Mouse (Mus musculus) embryonic facial prominence, embryonic 12.5 days (tissue): ENCODE measurements at regions not wholly inside any gene's neighbourhood (a gene's known extent, or its start where the extent isn't known, plus 50 kb on each side); places are given as distances from the start of the nearest gene placed in this dataset.

Experiments
- ATAC-seq: fragments of 200-750 bp; cut with Nextera tagmentation; 2 replicates; pipeline ENCODE4 v1.8.0; 2017; ENCODE audit not compliant: insufficient number of reproducible peaks, insufficient read depth, low FRiP score, low TSS enrichment
- H3K27ac ChIP-seq: fragments of 300-500 bp; sonication (generic); 2 replicates; pipeline ENCODE4 v1.5.1; 2016; ENCODE audit warnings: mild to moderate bottlenecking
- H3K27me3 ChIP-seq: fragments of 300-500 bp; sonication (generic); 2 replicates; pipeline ENCODE4 v1.6.1; 2016; ENCODE audit warnings: mild to moderate bottlenecking, moderate library complexity
- H3K36me3 ChIP-seq: fragments of 300-500 bp; sonication (generic); 2 replicates; pipeline ENCODE4 v1.6.1; 2016; ENCODE audit warnings: mild to moderate bottlenecking
- H3K4me1 ChIP-seq: fragments of 300-500 bp; sonication (generic); 2 replicates; pipeline ENCODE4 v1.6.1; 2016
- H3K4me2 ChIP-seq: fragments of 300-500 bp; sonication (generic); replicated peaks from 2 replicates; pipeline ENCODE4 v1.6.1; 2016; ENCODE audit warnings: mild to moderate bottlenecking, moderate library complexity
- H3K4me3 ChIP-seq: fragments of 300-500 bp; sonication (generic); 2 replicates; pipeline ENCODE4 v1.5.1; 2016; ENCODE audit warnings: mild to moderate bottlenecking
- H3K9ac ChIP-seq: fragments of 300-500 bp; sonication (generic); 2 replicates; pipeline ENCODE4 v1.6.1; 2016; ENCODE audit warnings: mild to moderate bottlenecking, moderate library complexity
- H3K9me3 ChIP-seq: fragments of 300-500 bp; sonication (generic); 2 replicates; pipeline ENCODE4 v1.6.1; 2016; ENCODE audit warnings: mild to moderate bottlenecking, moderate library complexity
- WGBS: fragments of 180-500 bp; shearing (Covaris S2); methylation state at CpG from one replicate; pipeline ENCODE4 v1.1.7; 2016; 5-methylcytosine and 5-hydroxymethylcytosine counted together

DNA sequence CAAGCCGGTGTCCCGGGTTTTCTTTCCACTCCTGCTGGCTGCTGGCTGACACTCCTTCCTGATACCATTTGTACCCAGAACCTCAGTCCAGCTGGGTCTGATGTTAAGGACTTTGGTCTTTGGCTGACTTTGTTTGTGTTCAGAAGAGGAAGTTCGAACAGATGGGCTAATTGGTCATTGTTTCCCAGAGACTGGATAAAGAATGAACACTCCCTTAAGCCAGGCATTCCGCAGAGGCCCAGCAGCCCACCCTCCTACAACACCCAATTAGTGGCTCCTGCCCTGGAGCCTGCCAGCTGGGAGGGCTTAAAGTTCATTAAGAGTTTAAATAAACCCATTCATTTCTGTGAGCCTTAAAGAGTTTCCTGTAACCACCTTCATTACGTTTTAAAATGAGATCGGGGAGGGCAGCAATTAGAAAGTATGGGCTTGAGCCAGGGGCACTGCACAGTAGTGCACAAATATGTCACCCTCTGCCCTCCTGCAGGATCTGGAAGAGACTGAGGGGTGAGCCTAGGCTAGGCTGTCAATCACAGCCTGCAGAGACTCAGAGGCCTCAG, 257.9 kb downstream of the Ajap1 start:
- ATAC-seq: peak; percentile 77; the same call in 1 of the 2 replicates
- Histone ChIP-seq H3K9ac (no peak overlapping the region), H3K27me3 (no peaks in the 10 kb centered on the region), H3K27ac (no peak overlapping the region), H3K9me3 (no peaks in the 10 kb centered on the region), H3K36me3 (no peaks in the 10 kb centered on the region), H3K4me3 (no peak overlapping the region), H3K4me1 (peaks cover 12% of the 10 kb centered on the region; the same call in 1 of the 2 replicates), H3K4me2 (no peak overlapping the region)
- WGBS: 9% methylated on average over 6 of the region's 6 CpGs

GRCm38 (mm10) chr4:153223019-153223418, 259.6 kb downstream of the Ajap1 start:
- Histone ChIP-seq H3K9ac (no peak overlapping the region), H3K4me1 (peaks cover 12% of the 10 kb centered on the region; the same call in 1 of the 2 replicates), H3K9me3 (no peaks in the 10 kb centered on the region), H3K4me3 (no peak overlapping the region), H3K4me2 (no peak overlapping the region), H3K36me3 (no peaks in the 10 kb centered on the region), H3K27ac (no peak overlapping the region), H3K27me3 (no peaks in the 10 kb centered on the region)
- WGBS: 70% methylated on average over 5 of the region's 5 CpGs
- no peak for ATAC-seq

DNA sequence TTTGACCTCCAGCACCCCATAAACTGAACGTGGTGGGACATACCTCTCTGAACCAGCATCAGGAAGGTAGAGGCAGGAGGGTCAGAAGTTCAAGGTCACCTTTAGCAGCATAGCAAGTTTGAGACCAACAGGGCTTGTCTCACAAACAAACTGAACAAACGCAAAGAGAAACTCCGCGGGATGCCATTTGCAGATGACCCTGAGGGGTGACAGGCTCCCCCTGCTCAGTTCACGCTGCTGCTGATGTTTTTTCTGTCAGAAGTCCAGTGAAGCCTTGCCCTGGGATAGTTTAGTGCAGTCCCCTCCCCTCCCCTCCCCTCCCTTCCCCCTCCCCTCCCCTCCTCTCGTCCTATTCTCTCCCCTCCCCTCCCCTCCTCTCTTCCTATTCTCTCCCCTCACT, 262.1 kb downstream of the Ajap1 start:
- H3K4me3 ChIP-seq: no peak overlapping the region
- H3K4me1 ChIP-seq: peaks cover 12% of the 10 kb centered on the region
- ATAC-seq: no peak
- 26% methylated on average over 5 of the region's 6 CpGs for WGBS
- no peaks in the 10 kb centered on the region for H3K36me3 ChIP-seq
- no peaks in the 10 kb centered on the region for H3K9me3 ChIP-seq
- no peak overlapping the region for H3K27ac ChIP-seq
- no peak overlapping the region for H3K9ac ChIP-seq
- no peaks in the 10 kb centered on the region for H3K27me3 ChIP-seq
- H3K4me2 ChIP-seq: no peak overlapping the region

DNA sequence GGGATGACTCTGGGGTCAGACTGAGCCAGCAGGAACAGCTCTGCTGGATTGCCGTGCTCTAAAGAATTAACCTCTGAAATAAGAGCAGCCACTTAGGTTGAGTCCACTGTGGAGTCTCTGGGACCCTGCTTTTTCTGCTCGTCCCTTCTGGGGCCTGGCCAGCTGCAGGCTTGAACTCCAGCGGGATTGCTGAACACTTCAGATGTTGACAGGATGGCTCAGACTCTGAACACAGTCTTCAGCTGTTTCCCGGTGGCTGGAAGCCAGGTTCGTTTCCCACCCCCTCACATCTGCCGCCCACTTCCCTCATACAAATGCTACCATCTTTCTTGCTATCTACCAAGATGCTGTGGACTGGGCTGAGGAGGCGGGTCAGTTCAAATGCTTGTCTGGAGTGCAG, 262.5 kb downstream of the Ajap1 start:
- no peak for ATAC-seq
- H3K4me1 ChIP-seq: peaks cover 11% of the 10 kb centered on the region
- no peak overlapping the region for H3K27ac ChIP-seq
- H3K27me3 ChIP-seq: no peaks in the 10 kb centered on the region
- no peak overlapping the region for H3K4me3 ChIP-seq
- WGBS: 27% methylated on average over 7 of the region's 7 CpGs
- H3K9me3 ChIP-seq: no peaks in the 10 kb centered on the region
- no peak overlapping the region for H3K9ac ChIP-seq
- no peak overlapping the region for H3K4me2 ChIP-seq
- H3K36me3 ChIP-seq: no peaks in the 10 kb centered on the region

DNA sequence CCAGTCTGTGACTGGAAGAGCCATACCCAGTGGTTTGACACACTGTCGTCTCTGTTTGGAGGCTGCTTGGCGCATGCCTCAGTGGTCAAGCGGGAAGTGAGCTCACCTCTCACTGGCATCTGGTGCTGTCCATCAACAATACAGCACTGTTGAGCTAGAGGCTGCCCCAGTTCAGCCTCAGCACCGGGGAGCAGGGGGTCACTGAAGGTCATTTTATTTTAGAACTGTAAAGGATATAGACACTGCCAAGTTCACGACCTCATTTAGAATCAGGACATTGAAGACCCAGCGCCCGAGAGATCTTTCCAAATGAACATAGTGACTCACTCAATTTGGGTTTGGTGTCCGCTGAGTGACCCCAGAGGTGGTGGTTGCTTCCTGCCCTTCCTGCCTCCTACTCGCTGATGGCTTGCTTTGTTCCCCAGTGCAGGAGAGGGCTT, 265.1 kb downstream of the Ajap1 start:
- Histone ChIP-seq H3K4me1 (peaks cover 5% of the 10 kb centered on the region; the same call in 1 of the 2 replicates), H3K27me3 (no peaks in the 10 kb centered on the region), H3K36me3 (no peaks in the 10 kb centered on the region), H3K4me2 (no peak overlapping the region), H3K9ac (no peak overlapping the region), H3K9me3 (no peaks in the 10 kb centered on the region), H3K4me3 (no peak overlapping the region), H3K27ac (no peak overlapping the region)
- no peak for ATAC-seq
- 38% methylated on average over 9 of the region's 9 CpGs for WGBS

DNA sequence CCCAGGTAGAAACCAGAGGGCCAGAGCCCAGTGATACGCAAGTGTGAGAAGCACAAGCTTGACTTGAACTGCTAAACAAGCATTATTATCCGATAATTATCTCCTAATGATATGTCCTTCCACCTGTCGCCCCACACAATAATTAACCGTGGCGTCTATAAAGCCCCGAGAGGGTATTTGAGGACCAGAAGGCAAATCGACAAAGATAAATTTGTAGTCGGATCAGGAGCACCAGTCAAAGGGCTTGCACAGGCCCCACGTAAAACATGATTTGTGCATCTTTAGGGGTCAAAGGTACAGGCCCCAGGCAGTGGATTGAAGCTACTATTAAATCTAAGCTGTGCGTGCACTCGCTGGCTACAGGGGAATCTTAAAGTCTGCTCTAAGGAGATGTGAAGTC, 270.5 kb downstream of the Ajap1 start:
- Histone ChIP-seq H3K27me3 (no peaks in the 10 kb centered on the region), H3K36me3 (no peaks in the 10 kb centered on the region), H3K4me3 (no peak overlapping the region), H3K4me1 (peaks cover 9% of the 10 kb centered on the region), H3K27ac (no peak overlapping the region), H3K4me2 (no peak overlapping the region), H3K9me3 (no peaks in the 10 kb centered on the region), H3K9ac (no peak overlapping the region)
- WGBS: 32% methylated on average over 11 of the region's 11 CpGs
- no peak for ATAC-seq

- H3K4me1 ChIP-seq: peaks cover 14% of the 10 kb centered on the region
- H3K4me3 ChIP-seq: no peak overlapping the region
- H3K27ac ChIP-seq: no peak overlapping the region
- H3K36me3 ChIP-seq: no peaks in the 10 kb centered on the region
- no peak overlapping the region for H3K9ac ChIP-seq
- 0 out of 2 replicates have a peak, but pooled peaks cover 5% of the 10 kb centered on the region for H3K27me3 ChIP-seq
- H3K4me2 ChIP-seq: no peak overlapping the region
- 33% methylated on average over 2 of the region's 2 CpGs for WGBS
- H3K9me3 ChIP-seq: no peaks in the 10 kb centered on the region
- ATAC-seq: no peak
These were observed 273.8 kb downstream of the Ajap1 start for GRCm38 (mm10) chr4:153208822-153209221.

- Histone ChIP-seq H3K9me3 (no peaks in the 10 kb centered on the region), H3K27ac (no peak overlapping the region), H3K4me3 (no peak overlapping the region), H3K27me3 (0 out of 2 replicates have a peak, but pooled peaks cover 5% of the 10 kb centered on the region), H3K4me2 (no peak overlapping the region), H3K4me1 (peaks cover 14% of the 10 kb centered on the region), H3K9ac (no peak overlapping the region), H3K36me3 (no peaks in the 10 kb centered on the region)
- ATAC-seq: no peak
- 79% methylated on average over 6 of the region's 6 CpGs for WGBS
These were observed 274.4 kb downstream of the Ajap1 start for GRCm38 (mm10) chr4:153208215-153208614.

DNA sequence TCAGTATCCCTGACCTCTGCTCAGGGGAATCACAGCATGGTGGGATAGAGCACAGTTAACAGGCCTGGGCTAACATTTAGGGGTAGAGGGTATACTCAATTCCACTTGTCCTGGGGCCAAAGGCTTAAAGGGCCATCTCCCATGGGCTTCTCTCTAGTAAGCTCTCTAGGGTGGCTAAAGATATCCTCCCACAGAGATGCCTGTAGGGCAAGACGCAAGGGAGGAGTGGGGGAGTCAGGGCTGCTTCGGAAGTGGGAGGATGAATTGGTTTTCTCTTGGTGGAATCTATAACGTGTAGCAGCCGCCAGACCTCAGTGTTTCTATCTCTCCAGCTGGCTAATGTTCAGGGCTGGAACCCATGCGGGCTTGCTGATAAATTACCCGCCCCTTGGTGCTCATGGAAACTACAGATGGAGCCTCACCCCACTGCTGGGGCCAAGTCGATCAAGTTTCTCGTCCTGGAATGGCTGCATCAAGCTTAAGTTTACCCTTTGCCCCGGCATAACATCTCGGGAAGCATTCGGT, 275.0 kb downstream of the Ajap1 start:
- Histone ChIP-seq H3K36me3 (no peaks in the 10 kb centered on the region), H3K9ac (no peak overlapping the region), H3K27ac (no peak overlapping the region), H3K27me3 (peaks cover 8% of the 10 kb centered on the region; the same call in 1 of the 2 replicates), H3K4me2 (no peak overlapping the region), H3K9me3 (no peaks in the 10 kb centered on the region), H3K4me1 (peaks cover 14% of the 10 kb centered on the region), H3K4me3 (no peak overlapping the region)
- no peak for ATAC-seq
- 53% methylated on average over 11 of the region's 11 CpGs for WGBS

- no peaks in the 10 kb centered on the region for H3K9me3 ChIP-seq
- H3K4me1 ChIP-seq: peaks cover 14% of the 10 kb centered on the region
- WGBS: 46% methylated on average over 11 of the region's 11 CpGs
- no peak overlapping the region for H3K27ac ChIP-seq
- H3K36me3 ChIP-seq: no peaks in the 10 kb centered on the region
- no peak overlapping the region for H3K9ac ChIP-seq
- peaks cover 8% of the 10 kb centered on the region; the same call in 1 of the 2 replicates for H3K27me3 ChIP-seq
- ATAC-seq: no peak
- no peak overlapping the region for H3K4me3 ChIP-seq
- H3K4me2 ChIP-seq: no peak overlapping the region
These were observed 275.7 kb downstream of the Ajap1 start for GRCm38 (mm10) chr4:153206789-153207457.

- H3K9me3 ChIP-seq: no peaks in the 10 kb centered on the region
- peaks cover 8% of the 10 kb centered on the region; the same call in 1 of the 2 replicates for H3K27me3 ChIP-seq
- H3K27ac ChIP-seq: no peak overlapping the region
- no peaks in the 10 kb centered on the region for H3K36me3 ChIP-seq
- no peak overlapping the region for H3K4me3 ChIP-seq
- 53% methylated on average over 7 of the region's 7 CpGs for WGBS
- no peak overlapping the region for H3K9ac ChIP-seq
- no peak overlapping the region for H3K4me2 ChIP-seq
- no peak for ATAC-seq
- peaks cover 14% of the 10 kb centered on the region for H3K4me1 ChIP-seq
These were observed 277.8 kb downstream of the Ajap1 start for GRCm38 (mm10) chr4:153204764-153205163.
